Mouse (Mus musculus) heart, postnatal 14 days (tissue): ENCODE results near the gene Adgrg1. TPM values are rescaled to one million over a fixed set of nuclear protein-coding genes. Genes with fewer than 3 reads are reported as not detected.
A peak's percentile ranks its signal among the peaks of the same experiment; 100 is the strongest.

Source experiments
- DNase-seq, 2 experiments: peaks; one replicate each; pipeline ENCODE4 v3.0.0; 2021 to 2022
- intact Hi-C: fragments of 180-260 bp; cut with DNase I; formaldehyde crosslinking; loops from one replicate; pipeline ENCODE4 v1.15.1; 2025
- total RNA-seq, 2 experiments: library from RNA; stranded (reverse); gene quantifications; 2 replicates each; pipeline ENCODE4 v1.2.3; 2021

Adgrg1 gene
- total RNA-seq, 2 experiments from 2014 or later, result 59.3 to 73.3 TPM

DNA sequence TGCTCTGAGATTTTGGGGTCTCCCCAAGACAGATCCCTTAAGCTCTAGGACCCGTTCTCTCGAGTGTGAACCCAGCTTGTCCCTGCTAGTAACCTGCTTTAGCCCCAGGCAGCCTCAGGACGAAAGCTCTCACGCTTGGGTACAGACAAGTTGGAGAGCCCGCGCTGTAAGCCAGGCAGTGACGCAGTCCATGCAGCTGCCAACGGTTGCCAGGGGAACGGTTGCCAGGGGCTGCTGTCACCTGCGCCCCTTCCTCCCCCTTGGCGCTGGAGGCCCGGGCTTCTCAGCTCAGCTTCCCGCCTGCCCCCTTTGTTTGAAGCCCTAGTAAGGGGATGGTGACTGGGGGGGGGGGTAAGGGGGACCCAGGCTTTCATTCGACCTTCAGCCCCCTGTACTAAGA lies 19.5 kb downstream of the Adgrg1 start:
- peak; percentile 54 to 70 for DNase-seq
- intact Hi-C loops, result no loop called here

- intact Hi-C loops, result no loop called here
- no peak for DNase-seq
Measured at GRCm38 (mm10) chr8:94994510-94994909, 20.0 kb downstream of the Adgrg1 start.

DNA sequence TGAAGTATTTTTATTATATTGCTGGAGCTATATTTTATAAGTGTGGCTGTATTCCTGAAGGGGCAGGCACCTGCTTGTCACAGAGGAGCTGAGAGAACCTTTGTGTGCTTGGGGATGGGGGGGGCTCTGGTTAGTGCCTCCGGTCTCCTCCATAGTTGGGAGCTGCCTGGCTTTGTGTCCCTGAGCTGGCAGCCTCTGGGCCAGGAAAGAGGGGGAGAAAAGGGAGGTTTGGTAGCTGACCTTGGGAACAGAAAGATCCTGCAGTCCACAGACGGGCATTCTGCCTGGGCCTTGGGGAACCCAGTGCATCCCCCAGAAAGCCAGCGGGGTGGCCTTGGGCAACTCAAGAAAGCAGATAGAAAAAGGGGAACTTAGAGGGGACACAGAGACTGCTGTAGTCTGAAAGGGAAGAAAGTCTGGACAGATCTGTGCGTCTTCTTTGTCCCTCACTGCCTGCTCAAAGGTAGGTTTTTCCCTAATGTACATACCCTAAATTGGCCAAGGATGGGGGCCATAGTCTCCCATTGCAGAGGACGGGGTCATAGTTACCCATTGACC lies 20.9 kb downstream of the Adgrg1 start:
- intact Hi-C loops, result no loop called here
- DNase-seq, result no peak

- intact Hi-C loops, result no loop called here
- no peak for DNase-seq
Measured at GRCm38 (mm10) chr8:94996037-94996436, 21.5 kb downstream of the Adgrg1 start.

DNA sequence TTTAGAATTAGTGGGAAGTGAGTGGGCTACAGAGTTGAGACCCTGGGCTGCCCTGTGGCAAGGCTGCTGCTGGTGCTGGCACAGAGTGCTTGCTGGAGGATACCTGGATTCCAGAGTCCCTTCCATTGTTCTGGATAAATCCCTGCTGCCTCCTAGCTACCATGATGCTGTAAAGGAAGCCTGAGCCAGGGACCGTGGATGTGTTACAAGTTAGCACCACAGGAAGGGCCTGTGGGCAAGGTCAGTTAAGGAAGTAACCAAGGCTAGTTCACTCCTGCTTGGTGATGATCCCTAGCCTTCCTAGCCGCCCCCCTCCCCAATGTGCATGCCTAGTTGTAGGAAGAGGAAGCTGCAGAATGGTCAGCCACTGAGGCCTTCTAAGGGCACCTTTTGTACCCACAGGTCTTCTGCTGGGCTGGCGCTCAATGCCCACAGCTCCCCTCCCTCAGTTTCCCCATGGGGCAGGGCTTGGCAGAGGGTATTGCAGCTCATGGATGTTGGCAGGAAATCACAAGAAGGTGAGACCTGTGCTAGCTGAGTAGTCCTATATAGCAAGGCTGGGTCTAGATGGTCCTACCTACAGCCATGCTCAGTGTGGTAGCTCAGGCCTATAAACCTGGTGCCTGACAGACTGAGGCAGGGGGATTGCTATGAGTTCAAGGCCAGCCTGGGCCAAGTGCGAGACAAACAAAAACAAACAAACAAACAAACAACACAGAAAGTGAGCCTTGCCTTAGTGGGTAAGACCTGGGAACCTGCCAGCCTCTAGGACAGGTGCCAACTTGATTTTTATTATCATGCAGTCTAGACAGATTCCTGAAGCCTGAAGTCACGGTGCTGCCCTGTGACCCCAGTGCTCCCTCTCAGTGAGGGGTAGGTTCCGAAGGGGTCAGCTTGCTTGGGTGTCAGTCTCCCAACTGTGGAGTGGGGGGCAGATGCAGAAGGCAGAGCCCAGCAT lies 22.6 kb downstream of the Adgrg1 start:
- intact Hi-C loops, result no loop called here
- no peak for DNase-seq

GRCm38 (mm10) chr8:94997857-94998243 lies 23.3 kb downstream of the Adgrg1 start:
- intact Hi-C loops, result no loop called here
- DNase-seq, result no peak

GRCm38 (mm10) chr8:94998431-94998830 lies 23.9 kb downstream of the Adgrg1 start:
- DNase-seq, result no peak
- intact Hi-C loops, result no loop called here

GRCm38 (mm10) chr8:94999004-94999403 lies 24.5 kb downstream of the Adgrg1 start:
- intact Hi-C loops, result no loop called here

DNA sequence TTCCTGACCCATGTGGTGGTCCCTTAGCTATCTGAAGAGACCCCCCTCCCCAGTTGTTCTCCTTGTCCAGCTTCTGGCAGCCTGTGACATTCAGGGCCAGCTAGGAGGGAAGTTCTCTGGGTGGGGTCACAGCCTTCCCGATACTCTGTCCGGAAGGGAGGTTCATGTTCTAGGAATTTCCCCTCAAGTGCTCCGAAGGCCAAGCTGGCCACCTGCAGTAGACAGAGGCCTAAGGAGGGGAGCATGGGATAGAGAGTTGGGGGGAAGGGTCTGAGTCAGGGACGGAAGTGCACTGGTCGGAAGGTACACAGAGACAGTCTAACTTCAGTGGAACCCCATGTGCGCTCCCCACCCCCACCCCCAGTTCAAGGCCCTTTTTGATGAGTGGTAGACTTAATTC lies 25.4 kb downstream of the Adgrg1 start:
- DNase-seq, result peak in 1 of 2 experiments; percentile 60
- intact Hi-C loops, result loop anchor here (5.0 kb wide), 2 partner anchors 123 to 202 kb away; partner anchors contain the start of genes Dok4 and Kifc3

More at GRCm38 (mm10) chr8:94999004-94999403, 24.5 kb downstream of the Adgrg1 start:
- peak in 1 of 2 experiments; percentile 54 for DNase-seq

GRCm38 (mm10) chr8:95000684-95001083 lies 26.1 kb downstream of the Adgrg1 start:
- DNase-seq, result peak; percentile 63 to 68
- intact Hi-C loops, result loop anchor here (1.0 to 5.0 kb wide), 3 partner anchors 50 to 202 kb away; partner anchors contain the start of genes Dok4 and Kifc3

GRCm38 (mm10) chr8:95001165-95001564 lies 26.6 kb downstream of the Adgrg1 start:
- intact Hi-C loops, result loop anchor here (1.0 to 5.0 kb wide), 3 partner anchors 51 to 201 kb away; partner anchors contain the start of genes Dok4 and Kifc3
- DNase-seq, result no peak

DNA sequence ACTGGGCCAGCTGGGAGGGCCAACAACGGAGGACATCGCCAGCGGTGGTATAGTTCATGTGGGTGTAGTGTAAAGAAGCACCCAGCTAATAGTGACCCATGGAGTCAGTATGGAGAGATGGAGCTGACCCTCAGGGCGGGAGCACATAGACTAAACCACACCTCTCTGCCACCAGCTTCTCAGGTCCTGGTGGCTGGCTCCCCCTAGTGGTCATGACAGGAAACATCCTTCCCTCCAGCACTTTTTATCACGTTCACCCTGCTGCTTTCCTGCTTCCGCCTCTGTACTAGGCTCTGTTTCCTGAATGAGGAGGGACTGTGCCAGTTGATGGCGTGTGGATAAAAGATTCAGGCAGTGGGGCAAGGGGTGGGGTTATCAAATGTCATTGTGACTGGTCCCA lies 27.1 kb downstream of the Adgrg1 start:
- DNase-seq, result peak; percentile 76 to 83
- intact Hi-C loops, result loop anchor here (1.0 to 5.0 kb wide), 3 partner anchors 51 to 201 kb away; partner anchors contain the start of genes Dok4 and Kifc3

- intact Hi-C loops, result loop anchor here (5.0 kb wide), 2 partner anchors 125 to 200 kb away; partner anchors contain the start of genes Dok4 and Kifc3
- DNase-seq, result no peak
Measured at GRCm38 (mm10) chr8:95002089-95002655, 27.6 kb downstream of the Adgrg1 start.

DNA sequence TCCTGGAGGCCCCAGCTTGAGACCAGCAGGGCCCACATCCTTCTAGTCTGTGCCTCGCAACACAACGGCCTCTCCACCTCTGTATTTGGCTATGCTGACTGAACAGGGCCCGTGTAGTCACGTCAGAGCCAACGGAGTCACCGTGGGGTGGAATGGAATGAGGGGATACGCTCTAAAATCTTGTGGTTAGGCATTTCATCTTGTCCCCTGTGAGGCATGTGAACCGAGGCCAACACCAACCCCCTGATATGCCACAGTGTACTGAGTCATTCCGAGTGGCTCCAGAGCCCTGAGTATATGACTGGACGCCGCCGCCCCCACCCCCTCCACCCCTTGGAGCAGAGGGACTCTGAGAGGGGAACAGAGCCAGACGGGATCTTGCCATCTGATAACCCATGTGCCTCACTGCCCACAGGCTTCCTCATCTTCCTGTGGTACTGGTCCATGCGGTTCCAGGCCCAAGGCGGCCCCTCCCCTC lies 37.9 kb downstream of the Adgrg1 start:
- intact Hi-C loops, result no loop called here
- DNase-seq, result no peak

DNA sequence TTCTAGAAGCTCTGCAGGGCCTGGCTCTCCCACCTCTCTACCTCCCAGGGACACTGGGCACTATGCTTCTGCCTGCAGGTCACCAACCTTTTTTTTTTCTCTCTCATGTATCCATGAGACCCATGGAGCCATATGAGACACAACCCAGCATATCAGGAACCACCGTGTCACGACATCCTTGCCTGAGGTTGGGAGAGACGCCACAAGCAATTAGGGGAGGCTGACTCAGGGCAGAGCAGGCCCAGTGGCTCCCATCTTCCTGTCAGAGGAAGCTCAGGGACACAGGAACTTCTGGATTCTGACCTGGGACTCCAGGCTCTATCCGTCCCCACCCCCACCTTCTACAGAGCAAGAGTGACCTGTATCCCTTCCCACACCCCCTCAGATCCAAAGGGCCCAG lies 41.3 kb downstream of the Adgrg1 start:
- intact Hi-C loops, result no loop called here
- DNase-seq, result no peak

GRCm38 (mm10) chr8:95016684-95017083 lies 42.1 kb downstream of the Adgrg1 start:
- intact Hi-C loops, result no loop called here
- DNase-seq, result no peak

- DNase-seq, result no peak
- intact Hi-C loops, result no loop called here
Measured at GRCm38 (mm10) chr8:95017451-95017850, 42.9 kb downstream of the Adgrg1 start, which contains the start of gene Adgrg3. Gene Adgrg3, plus strand, starts transcription at chr8:95017692.

DNA sequence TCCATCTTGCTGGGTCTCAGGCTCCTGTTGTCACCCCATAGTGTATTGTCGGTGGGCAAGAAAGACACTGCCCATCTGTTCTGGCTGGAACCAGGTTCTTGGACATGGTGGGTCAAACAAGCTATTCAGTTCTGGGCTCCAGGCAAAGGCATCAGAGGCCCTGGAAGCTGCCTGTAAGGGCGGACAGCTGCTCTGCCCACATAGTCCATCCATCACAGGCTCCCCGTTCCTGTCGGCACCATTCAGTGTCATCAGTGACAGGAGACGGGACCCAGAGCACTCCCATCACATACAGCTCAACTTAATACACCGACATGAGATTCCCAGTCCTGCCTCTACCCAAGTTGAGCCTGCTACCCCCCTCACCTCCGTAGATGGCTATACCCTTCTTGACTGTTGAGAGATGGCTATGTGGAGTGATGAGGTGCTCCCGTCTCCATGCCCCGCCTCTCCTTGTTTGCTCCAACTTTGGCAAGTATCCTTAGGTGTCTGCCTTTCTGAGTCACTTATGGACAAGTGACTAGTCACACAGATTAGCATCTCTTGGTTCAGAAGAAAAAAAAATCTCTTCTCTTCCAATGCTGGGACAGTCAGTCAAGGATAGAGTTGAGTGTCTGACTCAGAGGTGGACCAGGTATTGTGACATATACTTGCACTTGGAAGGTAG lies 43.6 kb downstream of the Adgrg1 start:
- DNase-seq, result no peak
- intact Hi-C loops, result no loop called here

GRCm38 (mm10) chr8:95020293-95020777 lies 45.8 kb downstream of the Adgrg1 start:
- intact Hi-C loops, result no loop called here
- DNase-seq, result peak in 1 of 2 experiments; percentile 23

GRCm38 (mm10) chr8:95020821-95021220 lies 46.3 kb downstream of the Adgrg1 start:
- intact Hi-C loops, result no loop called here

More at GRCm38 (mm10) chr8:95020821-95021220, 46.3 kb downstream of the Adgrg1 start:
- DNase-seq, result no peak
